Comparison of ENCODE assay signal across 7 mouse cellular contexts in genomic region chr4:53218752-53219151, GRCm38 (mm10). TPM values are rescaled to one million over a fixed set of nuclear protein-coding genes. Genes with fewer than 3 reads are reported as not detected.
DNase-seq lines count a peak whose midpoint lies in the region; ATAC-seq and TF ChIP-seq lines count a peak whose summit lies in the region.

No protein-coding gene starts in this region.

- no peak for TF ChIP-seq CTCF in lung, postnatal 0 days (IDR thresholded peaks at IDR 0.05)

- no peak overlapping the region for H3K9ac ChIP-seq in forebrain, embryonic 14.5 days (ENCODE audit: low read length)
- no peak overlapping the region for H3K9ac ChIP-seq in hindbrain, embryonic 14.5 days
- H3K9ac ChIP-seq in lung, postnatal 0 days (replicated peaks; ENCODE audit: low read depth): no peak overlapping the region
- no peak overlapping the region for H3K9ac ChIP-seq in kidney, embryonic 16.5 days (replicated peaks; ENCODE audit: low read length)

- H3K4me3 ChIP-seq in forebrain, embryonic 14.5 days (ENCODE audit: low read depth, low read length): no peak overlapping the region
- no peak overlapping the region for H3K4me3 ChIP-seq in hindbrain, embryonic 14.5 days (replicated peaks; ENCODE audit: low read length)
- H3K4me3 ChIP-seq in lung, postnatal 0 days (ENCODE audit: low read depth, low read length): no peak overlapping the region
- H3K4me3 ChIP-seq in kidney, embryonic 16.5 days (ENCODE audit: low read length): no peak overlapping the region

- peak overlapping the region; percentile 65; the same call in 1 of the 2 replicates for H3K27ac ChIP-seq in forebrain, embryonic 14.5 days (ENCODE audit: low read depth, low read length)
- H3K27ac ChIP-seq in hindbrain, embryonic 14.5 days: peak overlapping the region; percentile 67
- H3K27ac ChIP-seq in lung, postnatal 0 days (ENCODE audit: low read length): peak overlapping the region; percentile 59; the same call in 1 of the 2 replicates
- H3K27ac ChIP-seq in kidney, embryonic 16.5 days (ENCODE audit: low read length): no peak overlapping the region

- peak; percentile 86 for ATAC-seq in forebrain, embryonic 14.5 days
- ATAC-seq in hindbrain, embryonic 14.5 days (ENCODE audit: low FRiP score): peak; percentile 36
- peak; percentile 31 for ATAC-seq in lung, postnatal 0 days
- no peak for ATAC-seq in activated CD4-positive, CD25-positive, alpha-beta regulatory T cell, adult 4 months
- no peak for ATAC-seq in kidney, embryonic 16.5 days (ENCODE audit: low FRiP score, low TSS enrichment)

- peaks cover 21% of the 10 kb centered on the region for H3K4me1 ChIP-seq in forebrain, embryonic 14.5 days (ENCODE audit: control insufficient read depth, insufficient read depth, low read length)
- H3K4me1 ChIP-seq in hindbrain, embryonic 14.5 days (replicated peaks; ENCODE audit: control insufficient read depth, insufficient read depth, low read length): peaks cover 10% of the 10 kb centered on the region
- H3K4me1 ChIP-seq in lung, postnatal 0 days (ENCODE audit: insufficient read depth, low read depth, low read length): peaks cover 15% of the 10 kb centered on the region
- H3K4me1 ChIP-seq in kidney, embryonic 16.5 days (ENCODE audit: insufficient read depth, low read length): peaks cover 10% of the 10 kb centered on the region

- TF ChIP-seq EP300 in lung, postnatal 0 days (IDR thresholded peaks at IDR 0.05): no peak

- H3K4me2 ChIP-seq in forebrain, embryonic 14.5 days (ENCODE audit: low read length): peak overlapping the region; percentile 3; the same call in 1 of the 2 replicates
- no peak overlapping the region for H3K4me2 ChIP-seq in hindbrain, embryonic 14.5 days (replicated peaks)
- H3K4me2 ChIP-seq in lung, postnatal 0 days (replicated peaks; ENCODE audit: low read depth, low read length): peak overlapping the region; percentile 86; the same call in 1 of the 2 replicates
- H3K4me2 ChIP-seq in kidney, embryonic 16.5 days (replicated peaks; ENCODE audit: low read depth, low read length): no peak overlapping the region

- H3K36me3 ChIP-seq in forebrain, embryonic 14.5 days (ENCODE audit: control insufficient read depth, insufficient read depth, low read length): no peaks in the 10 kb centered on the region
- no peaks in the 10 kb centered on the region for H3K36me3 ChIP-seq in hindbrain, embryonic 14.5 days (replicated peaks; ENCODE audit: control insufficient read depth, insufficient read depth)
- H3K36me3 ChIP-seq in lung, postnatal 0 days (ENCODE audit: insufficient read depth, low read length): no peaks in the 10 kb centered on the region
- no peaks in the 10 kb centered on the region for H3K36me3 ChIP-seq in kidney, embryonic 16.5 days (ENCODE audit: insufficient read depth, low read length)

- peak; percentile 34 to 35 for DNase-seq in left cerebral cortex, adult 18-20 months (ENCODE audit: low spot score in 2 of 2)
- no peak for DNase-seq in left cerebral cortex, adult 11 months (ENCODE audit: low spot score)
- DNase-seq in forebrain, embryonic 14.5 days (ENCODE audit: low spot score): peak; percentile 89
- peak; percentile 28 for DNase-seq in hindbrain, embryonic 14.5 days (ENCODE audit: low spot score)
- peak; percentile 49 for DNase-seq in lung, postnatal 0 days (ENCODE audit: low spot score)

- H3K9me3 ChIP-seq in forebrain, embryonic 14.5 days (replicated peaks; ENCODE audit: control insufficient read depth, low read length): no peaks in the 10 kb centered on the region
- H3K9me3 ChIP-seq in hindbrain, embryonic 14.5 days (ENCODE audit: control insufficient read depth, low read length): 0 out of 2 replicates have a peak, but pooled peaks cover 2% of the 10 kb centered on the region
- H3K9me3 ChIP-seq in lung, postnatal 0 days (ENCODE audit: low read length): no peaks in the 10 kb centered on the region
- no peaks in the 10 kb centered on the region for H3K9me3 ChIP-seq in kidney, embryonic 16.5 days (ENCODE audit: low read length)

- no peaks in the 10 kb centered on the region for H3K27me3 ChIP-seq in forebrain, embryonic 14.5 days (replicated peaks; ENCODE audit: control insufficient read depth, insufficient read depth, low read length)
- no peaks in the 10 kb centered on the region for H3K27me3 ChIP-seq in hindbrain, embryonic 14.5 days (ENCODE audit: control insufficient read depth, insufficient read depth, low read length)
- H3K27me3 ChIP-seq in lung, postnatal 0 days (replicated peaks; ENCODE audit: insufficient read depth, low read length): no peaks in the 10 kb centered on the region
- H3K27me3 ChIP-seq in kidney, embryonic 16.5 days (ENCODE audit: insufficient read depth, low read length): no peaks in the 10 kb centered on the region

- 10% methylated on average over 7 of the region's 7 CpGs for WGBS in forebrain, embryonic 14.5 days
- WGBS in hindbrain, embryonic 14.5 days: 25% methylated on average over 7 of the region's 7 CpGs
- WGBS in lung, postnatal 0 days: 27% methylated on average over 7 of the region's 7 CpGs
- WGBS in kidney, embryonic 16.5 days: 47% methylated on average over 7 of the region's 7 CpGs

RNA-seq across cellular contexts. Expression of gene Abca1, which starts 59.1 kb away (rescaled TPM):
- 10 to 100 TPM; 13.6 to 14.7 TPM for total RNA-seq in left cerebral cortex, adult 18-20 months (2021)
- polyA plus RNA-seq in forebrain, embryonic 14.5 days (2014; fragmentation: Nextera tagmentation; extraction: Ambion mirVana): 9.6 and 12.3 TPM in 2 replicates
- polyA plus RNA-seq in hindbrain, embryonic 14.5 days (2014; fragmentation: Nextera tagmentation; extraction: Ambion mirVana): 17.3 and 18.8 TPM in 2 replicates
- polyA plus RNA-seq in lung, postnatal 0 days (2015; fragmentation: Nextera tagmentation; extraction: Ambion mirVana): 3.7 and 4.6 TPM in 2 replicates
- 1 to 10 TPM; 3.2 to 3.4 TPM for polyA plus RNA-seq in activated CD4-positive, CD25-positive, alpha-beta regulatory T cell, adult 4 months (2017; shearing (Covaris generic))
- 4.5 and 4.8 TPM in 2 replicates for polyA plus RNA-seq in kidney, embryonic 16.5 days (2015; fragmentation: Nextera tagmentation; extraction: Ambion mirVana)

Comparison
In these comparisons a context has a peak if more than half of its experiments do, and no peak if none do; other contexts are left out.
1. ATAC-seq: peak in forebrain, embryonic 14.5 days (single experiment), hindbrain, embryonic 14.5 days (single experiment) and lung, postnatal 0 days (single experiment); none in activated CD4-positive, CD25-positive, alpha-beta regulatory T cell, adult 4 months (single experiment) and kidney, embryonic 16.5 days (single experiment).
2. H3K4me2 ChIP-seq: peak in forebrain, embryonic 14.5 days (single experiment) and lung, postnatal 0 days (single experiment); none in hindbrain, embryonic 14.5 days (single experiment) and kidney, embryonic 16.5 days (single experiment).